Mouse (Mus musculus): ENCODE data around the gene AI467606.

DNA sequence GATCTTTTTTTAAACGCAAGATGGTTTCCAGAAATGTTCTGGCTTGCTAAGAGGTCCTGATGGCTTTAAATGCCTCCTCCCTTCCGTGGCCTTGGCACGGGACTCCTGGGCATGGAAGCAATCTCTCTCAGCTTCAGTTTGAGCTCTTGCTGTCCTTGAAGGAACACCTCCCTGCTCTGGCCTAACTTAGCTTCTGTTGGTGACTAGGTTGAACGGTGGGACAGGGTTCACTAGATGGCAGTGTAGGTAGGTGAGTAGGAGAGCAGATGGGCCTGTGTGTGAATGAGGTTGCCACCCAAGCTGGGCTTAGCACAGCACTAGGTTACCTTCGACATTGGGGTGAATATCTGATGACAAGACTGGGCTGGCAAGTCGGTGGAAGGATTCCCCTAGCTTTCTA, 12.8 kb downstream of the AI467606 start:
- TF ChIP-seq REST (IDR thresholded peaks at IDR 0.05; ENCODE audit: insufficient read depth, insufficient read length): no peak
- no peak for TF ChIP-seq USF1 (IDR thresholded peaks at IDR 0.05; ENCODE audit: low read depth)
- TF ChIP-seq POLR2A (IDR thresholded peaks at IDR 0.05; ENCODE audit: insufficient read length, low read depth): no peak
- TF ChIP-seq E2F4 (IDR thresholded peaks at IDR 0.05; ENCODE audit: insufficient read depth): no peak

Data from myocyte (in vitro differentiated cells).